Mouse (Mus musculus): ENCODE results near the gene Pold1. TPM values are rescaled to one million over a fixed set of nuclear protein-coding genes. Genes with fewer than 3 reads are reported as not detected.

Pold1 gene
- 64.6 and 69.1 TPM in 2 replicates for polyA plus RNA-seq (2015; fragmentation: Nextera tagmentation; extraction: Ambion mirVana)

GRCm38 (mm10) chr7:44548497-44549087 is at the start of gene Pold1:
TSS of gene Pold1 (minus strand) at chr7:44548849.

GRCm38 (mm10) chr7:44590402-44591347 is 42.0 kb upstream of the Pold1 start, which contains the start of gene Kcnc3:
TSS of gene Kcnc3 (plus strand) at chr7:44590664.

GRCm38 (mm10) chr7:44572213-44572701 is 23.6 kb upstream of the Pold1 start, which contains the start of gene Napsa:
TSS of gene Napsa (plus strand) at chr7:44572380.

GRCm38 (mm10) chr7:44553826-44554225 is 5.2 kb upstream of the Pold1 start, which contains the start of gene Nr1h2:
TSS of gene Nr1h2 (minus strand) at chr7:44553951.

GRCm38 (mm10) chr7:44531946-44532732 is 16.5 kb downstream of the Pold1 start, which contains the start of gene Spib:
TSS of gene Spib (minus strand) at chr7:44532071.

GRCm38 (mm10) chr7:44524502-44524901 is 24.1 kb downstream of the Pold1 start, which contains the start of gene Mybpc2:
TSS of gene Mybpc2 (minus strand) at chr7:44524656.

GRCm38 (mm10) chr7:44495992-44496770 is 52.5 kb downstream of the Pold1 start, which contains the start of the genes Emc10 and Fam71e1:
TSS of gene Emc10 (minus strand) at chr7:44496529.
TSS of gene Fam71e1 (plus strand) at chr7:44496581.

Other genes starting within 250 kb of the Pold1 start
- gene Clec11a, start 241.9 kb downstream of the Pold1 start, polyA plus RNA-seq (2015; fragmentation: Nextera tagmentation; extraction: Ambion mirVana) = 2.0 and 3.4 TPM in 2 replicates
- 0.16 and 0.18 TPM in 2 replicates for gene Shank1, start 238.6 kb downstream of the Pold1 start, polyA plus RNA-seq (2015; fragmentation: Nextera tagmentation; extraction: Ambion mirVana)
- 0.12 and 0.17 TPM in 2 replicates for gene Syt3, start 164.7 kb downstream of the Pold1 start, polyA plus RNA-seq (2015; fragmentation: Nextera tagmentation; extraction: Ambion mirVana)
- 0.18 and 0.63 TPM in 2 replicates for gene 1700008O03Rik, start 163.0 kb downstream of the Pold1 start, polyA plus RNA-seq (2015; fragmentation: Nextera tagmentation; extraction: Ambion mirVana)
- gene Lrrc4b, start 119.8 kb downstream of the Pold1 start, polyA plus RNA-seq (2015; fragmentation: Nextera tagmentation; extraction: Ambion mirVana) = 0.06 and 0.17 TPM in 2 replicates
- not detected in 2 replicates for gene Aspdh, start 83.5 kb downstream of the Pold1 start, polyA plus RNA-seq (2015; fragmentation: Nextera tagmentation; extraction: Ambion mirVana)
- 113 and 125 TPM in 2 replicates for gene Josd2, start 80.9 kb downstream of the Pold1 start, polyA plus RNA-seq (2015; fragmentation: Nextera tagmentation; extraction: Ambion mirVana)
- gene Emc10, start 52.3 kb downstream of the Pold1 start, polyA plus RNA-seq (2015; fragmentation: Nextera tagmentation; extraction: Ambion mirVana) = 49.2 and 53.7 TPM in 2 replicates
- gene Fam71e1, start 52.3 kb downstream of the Pold1 start, polyA plus RNA-seq (2015; fragmentation: Nextera tagmentation; extraction: Ambion mirVana) = 4.0 and 5.3 TPM in 2 replicates
- 0.23 and 0.52 TPM in 2 replicates for gene Mybpc2, start 24.2 kb downstream of the Pold1 start, polyA plus RNA-seq (2015; fragmentation: Nextera tagmentation; extraction: Ambion mirVana)
- gene Spib, start 16.8 kb downstream of the Pold1 start, polyA plus RNA-seq (2015; fragmentation: Nextera tagmentation; extraction: Ambion mirVana) = 7.5 and 13.2 TPM in 2 replicates
- gene Nr1h2, start 5.1 kb upstream of the Pold1 start, polyA plus RNA-seq (2015; fragmentation: Nextera tagmentation; extraction: Ambion mirVana) = 49.4 and 52.7 TPM in 2 replicates
- 28.7 and 38.9 TPM in 2 replicates for gene Napsa, start 23.5 kb upstream of the Pold1 start, polyA plus RNA-seq (2015; fragmentation: Nextera tagmentation; extraction: Ambion mirVana)
- 0.05 and 0.07 TPM in 2 replicates for gene Kcnc3, start 41.8 kb upstream of the Pold1 start, polyA plus RNA-seq (2015; fragmentation: Nextera tagmentation; extraction: Ambion mirVana)
- gene Myh14, start 122.0 kb upstream of the Pold1 start, polyA plus RNA-seq (2015; fragmentation: Nextera tagmentation; extraction: Ambion mirVana) = not detected in 2 replicates
- gene Izumo2, start 159.9 kb upstream of the Pold1 start, polyA plus RNA-seq (2015; fragmentation: Nextera tagmentation; extraction: Ambion mirVana) = not detected in 2 replicates
- gene Vrk3, start 199.6 kb upstream of the Pold1 start, polyA plus RNA-seq (2015; fragmentation: Nextera tagmentation; extraction: Ambion mirVana) = 29.3 and 31.6 TPM in 2 replicates
- gene Zfp473, start 202.2 kb upstream of the Pold1 start, polyA plus RNA-seq (2015; fragmentation: Nextera tagmentation; extraction: Ambion mirVana) = 0.34 and 0.58 TPM in 2 replicates

Data from spleen, postnatal 0 days (tissue).